Mouse (Mus musculus): ENCODE measurements around the gene Mical1.

Mical1 gene

DNA sequence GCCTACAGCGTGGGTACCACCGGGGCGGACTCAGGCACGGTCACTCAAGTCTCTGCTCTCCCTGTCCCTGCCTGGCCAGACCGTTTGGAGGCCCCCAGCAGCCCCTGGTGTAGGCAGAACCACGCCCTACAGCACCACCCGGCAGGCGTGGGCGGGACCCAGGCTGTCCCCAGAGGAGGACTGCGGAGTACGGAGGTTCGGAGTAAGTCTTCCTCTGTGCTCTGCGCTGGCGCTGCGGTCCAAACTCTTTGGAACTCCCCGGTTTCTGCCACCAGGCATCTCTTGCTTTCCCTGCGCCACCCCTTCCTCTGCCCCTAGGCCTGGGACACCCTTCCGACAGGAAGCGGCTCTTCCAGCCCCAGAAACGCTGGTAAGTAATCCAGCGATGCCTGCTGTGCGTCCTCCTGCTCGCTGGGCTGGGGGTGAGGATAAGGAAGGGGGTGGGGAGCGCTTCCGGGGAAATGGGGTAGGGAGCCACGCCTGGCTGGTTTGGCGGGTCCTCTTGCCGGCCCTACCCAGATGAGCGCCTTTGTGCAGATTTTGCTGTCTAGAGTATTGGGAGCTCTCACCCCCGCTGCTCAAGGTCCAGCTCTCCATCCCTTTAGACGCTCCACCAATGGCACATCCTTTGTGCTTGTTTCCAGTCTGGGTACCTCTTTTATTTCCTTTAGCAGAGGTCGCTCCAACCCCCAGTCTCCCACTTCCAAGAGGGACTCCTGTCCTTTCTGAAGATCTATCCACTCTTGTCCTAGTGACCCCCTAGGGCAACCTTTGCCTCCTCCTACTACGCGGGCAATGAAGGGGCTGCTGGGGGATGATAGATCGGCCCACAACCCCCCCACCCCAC lies at the start of gene Mical1:
TSS of gene Mical1 (plus strand) at position 144 of the 847 bp plus-strand sequence.
- peak; percentile 30 to 35 for DNase-seq (ENCODE audit: low spot score in 2 of 2)

DNA sequence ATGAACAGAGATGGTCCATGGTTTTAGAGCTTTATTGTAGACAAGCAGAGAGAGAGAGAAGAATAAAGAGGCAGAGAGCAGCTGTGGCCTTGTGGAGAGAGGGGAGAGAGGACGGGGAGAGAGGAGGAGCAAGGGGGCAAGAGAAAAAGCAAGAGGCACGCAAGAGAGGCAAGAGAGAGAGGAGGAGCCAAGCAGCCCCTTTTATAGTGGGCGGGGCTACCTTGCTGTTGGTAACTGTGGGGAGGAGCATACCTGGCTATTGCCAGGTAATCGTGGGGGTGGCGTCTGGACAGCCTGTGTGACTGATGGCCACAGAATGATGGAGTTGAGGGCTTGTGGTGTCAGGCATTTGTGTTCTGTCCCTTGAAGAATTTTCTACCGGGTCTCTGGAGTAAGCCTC lies 49.7 kb upstream of the Mical1 start:
- DNase-seq (ENCODE audit: low spot score in 2 of 2): no peak

DNA sequence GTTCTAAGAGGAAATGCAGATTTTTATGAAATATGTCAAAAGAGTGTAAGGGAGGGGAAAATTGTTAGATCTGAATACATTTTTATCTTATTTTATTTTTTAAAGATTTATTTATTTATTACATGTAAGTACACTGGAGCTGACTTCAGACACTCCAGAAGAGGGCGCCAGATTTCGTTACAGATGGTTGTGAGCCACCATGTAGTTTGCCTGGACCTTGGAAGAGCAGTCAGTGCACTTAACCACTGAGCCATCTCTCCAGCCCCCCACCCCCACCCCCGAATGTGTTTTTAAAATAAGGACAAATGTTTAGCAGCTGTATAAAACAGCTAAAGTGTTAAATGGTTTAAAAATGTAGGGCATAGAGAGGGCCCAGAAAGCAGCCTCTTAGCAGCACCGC lies 41.5 kb upstream of the Mical1 start:
- DNase-seq (ENCODE audit: low spot score in 2 of 2): peak in 1 of 2 experiments; percentile 36

DNA sequence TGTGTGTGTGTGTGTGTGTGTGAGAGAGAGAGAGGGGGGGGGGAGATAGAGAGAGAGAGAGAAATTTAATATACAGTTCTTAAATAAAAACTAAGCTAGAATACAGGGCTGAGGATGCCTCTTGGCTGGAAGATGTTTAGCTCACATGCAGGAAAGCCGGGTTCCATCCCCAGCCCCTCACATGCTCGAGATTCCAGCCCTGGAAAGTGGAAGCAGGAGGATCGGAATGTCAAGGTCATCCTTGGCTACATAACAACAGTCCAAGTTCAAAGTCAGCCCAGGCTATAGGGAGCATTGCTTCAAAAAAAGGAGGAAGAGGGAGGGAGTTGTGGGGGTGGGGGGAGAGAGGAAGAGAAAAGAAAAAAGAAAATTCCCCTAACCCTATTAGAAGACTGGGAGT lies 41.0 kb upstream of the Mical1 start:
- no peak for DNase-seq (ENCODE audit: low spot score in 2 of 2)

DNA sequence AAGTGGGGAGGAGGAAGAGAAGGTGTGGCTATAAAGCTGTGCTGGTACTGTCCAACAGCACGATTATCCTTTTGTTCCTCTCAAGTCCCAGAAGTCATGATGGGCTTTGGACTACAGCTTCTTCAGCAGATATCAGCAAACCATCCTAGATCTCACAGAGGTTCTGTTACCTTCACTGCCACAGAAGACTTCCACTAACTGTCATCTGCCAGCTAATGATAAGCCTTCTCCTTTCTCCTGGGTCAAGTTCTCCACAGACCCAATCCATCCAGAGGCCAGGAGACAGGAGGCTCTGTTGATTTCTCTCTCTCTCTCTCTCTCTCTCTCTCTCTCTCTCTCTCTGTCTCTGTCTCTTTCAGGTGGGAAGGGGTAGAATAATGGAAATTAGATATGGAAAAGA lies 27.9 kb upstream of the Mical1 start:
- no peak for DNase-seq (ENCODE audit: low spot score in 2 of 2)

DNA sequence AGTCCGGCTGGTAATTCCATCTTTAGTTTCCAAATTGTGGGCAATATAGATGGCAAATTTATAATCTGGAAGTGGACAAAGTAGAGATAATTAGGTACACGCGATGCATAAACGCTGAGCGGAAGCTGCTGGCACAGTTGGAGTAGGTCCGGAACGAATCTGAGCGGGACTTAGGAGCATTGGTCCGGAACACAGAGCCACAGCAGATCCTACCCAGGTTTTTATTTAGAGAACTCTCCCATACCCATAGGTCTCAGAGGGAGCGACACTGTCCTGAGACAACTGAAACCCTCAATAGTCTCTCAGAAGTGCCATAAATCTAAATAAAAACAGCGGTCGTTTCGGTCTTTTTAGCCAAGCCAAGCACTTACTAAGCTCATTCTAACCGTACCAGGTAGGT lies 26.4 kb upstream of the Mical1 start:
- DNase-seq (ENCODE audit: low spot score in 2 of 2): no peak

DNA sequence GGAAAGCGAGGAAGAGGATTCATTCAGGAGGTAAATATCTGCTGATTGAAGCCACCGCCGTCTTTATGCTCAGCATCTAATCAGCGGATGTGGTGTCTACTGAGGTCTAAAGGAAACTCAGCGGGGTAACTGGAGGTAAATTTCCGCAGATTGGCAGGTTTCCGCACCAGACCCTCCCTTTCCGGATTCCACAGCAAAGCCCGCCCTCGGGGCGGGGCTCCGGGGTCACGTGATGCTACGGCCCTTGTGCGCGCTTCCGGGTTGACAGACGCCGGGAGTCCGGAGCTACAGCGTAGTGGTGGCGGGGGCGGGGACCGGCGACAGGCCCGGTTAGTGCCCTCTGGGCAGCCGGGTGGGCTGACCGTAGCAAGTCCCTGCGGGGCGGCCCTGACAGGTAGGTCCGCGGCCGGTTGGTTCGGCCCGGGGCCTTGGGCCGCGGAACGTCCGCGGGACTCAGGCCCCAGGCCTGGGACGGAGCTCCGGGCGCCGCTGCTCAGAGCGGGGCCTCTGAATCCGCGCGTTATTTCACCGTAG lies 25.9 kb upstream of the Mical1 start, which contains the start of gene Zbtb24:
TSS of gene Zbtb24 (plus strand) at position 247 of the 534 bp plus-strand sequence.
- peak; percentile 87 to 91 for DNase-seq (ENCODE audit: low spot score in 2 of 2)

DNA sequence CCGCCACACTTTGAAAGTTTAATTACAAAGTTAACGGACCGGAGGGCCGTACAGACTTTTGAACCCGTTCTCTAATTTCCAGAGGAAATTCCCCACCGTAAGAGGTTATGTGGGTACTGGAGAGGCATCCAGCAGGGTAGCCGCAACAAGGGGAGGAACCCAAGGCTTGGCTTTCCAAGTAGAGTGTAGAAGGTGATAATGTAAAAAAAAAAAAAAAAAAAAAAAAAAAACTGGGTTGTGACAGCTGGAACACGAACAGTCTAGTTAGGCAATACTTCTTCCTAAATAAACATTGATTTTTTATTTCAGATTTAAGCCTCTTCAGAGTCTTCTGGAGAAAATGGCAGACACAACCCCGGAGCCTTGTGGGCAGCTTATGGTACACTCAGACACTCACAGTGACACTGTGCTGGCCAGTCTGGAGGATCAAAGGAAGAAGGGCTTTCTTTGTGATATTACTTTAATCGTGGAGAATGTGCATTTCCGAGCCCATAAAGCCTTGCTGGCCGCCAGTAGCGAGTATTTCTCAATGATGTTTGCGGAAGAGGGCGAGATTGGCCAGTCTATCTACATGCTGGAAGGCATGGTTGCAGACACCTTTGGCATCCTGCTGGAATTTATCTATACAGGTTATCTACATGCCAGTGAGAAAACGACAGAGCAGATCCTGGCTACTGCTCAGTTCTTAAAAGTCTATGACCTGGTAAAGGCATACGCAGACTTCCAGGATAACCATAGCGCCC lies 25.2 kb upstream of the Mical1 start:
- DNase-seq (ENCODE audit: low spot score in 2 of 2): no peak

DNA sequence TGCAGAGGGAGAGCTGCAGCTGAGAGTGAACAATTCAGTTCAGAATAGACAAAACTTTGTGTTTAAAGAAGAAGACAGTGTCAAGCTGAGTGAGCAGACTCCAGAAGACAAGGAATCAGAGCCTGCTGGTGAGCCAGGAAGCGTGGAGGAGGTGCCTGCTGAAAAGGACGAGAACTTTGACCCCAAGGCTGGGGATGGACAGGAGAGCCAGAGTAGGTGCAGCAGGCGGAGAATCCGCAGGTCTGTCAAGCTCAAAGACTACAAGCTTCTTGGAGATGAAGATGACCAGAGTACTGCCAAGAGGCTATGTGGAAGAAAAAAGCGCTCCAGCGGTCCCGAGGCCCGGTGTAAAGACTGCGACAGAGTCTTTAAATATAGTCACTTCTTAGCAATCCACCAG lies 24.5 kb upstream of the Mical1 start:
- no peak for DNase-seq (ENCODE audit: low spot score in 2 of 2)

DNA sequence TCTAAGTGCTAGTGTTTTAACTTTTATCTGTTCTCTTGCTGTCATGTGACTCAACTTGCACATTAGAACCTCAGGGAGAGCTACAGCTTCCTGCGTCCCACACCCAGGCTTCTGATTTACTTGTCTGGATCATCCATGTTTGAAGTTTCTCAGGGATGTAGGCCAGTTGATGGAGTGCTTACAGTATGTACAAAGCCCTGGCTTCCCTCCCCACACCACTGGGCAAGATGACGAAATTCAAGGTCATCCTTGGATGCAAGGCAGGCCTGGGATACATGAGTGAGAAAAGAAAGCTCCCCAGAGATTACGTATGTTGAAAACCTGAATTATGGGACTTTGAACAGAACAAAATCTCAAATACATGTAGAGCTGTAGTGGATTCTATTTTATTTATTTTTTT lies 23.3 kb upstream of the Mical1 start:
- no peak for DNase-seq (ENCODE audit: low spot score in 2 of 2)

DNA sequence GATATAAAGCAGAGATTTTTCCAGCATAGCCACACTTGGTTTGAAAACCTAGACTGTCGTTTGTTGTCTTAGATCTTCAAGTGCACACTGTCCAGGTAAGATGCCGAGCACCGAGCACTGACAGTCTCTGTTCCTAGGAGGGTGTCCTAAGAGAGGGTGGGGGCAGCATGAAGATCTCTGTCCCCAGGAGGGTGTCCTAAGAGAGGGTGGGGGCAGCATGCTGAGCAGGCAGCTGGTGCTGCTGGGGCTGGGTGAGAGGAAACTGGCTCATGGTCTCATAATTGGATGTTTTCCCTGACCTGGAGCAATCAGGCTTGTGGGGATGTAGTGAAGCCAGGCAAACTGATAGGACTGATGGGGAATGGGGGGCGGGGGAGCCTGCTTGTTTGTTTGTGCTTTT lies 16.1 kb upstream of the Mical1 start:
- DNase-seq (ENCODE audit: low spot score in 2 of 2): no peak

DNA sequence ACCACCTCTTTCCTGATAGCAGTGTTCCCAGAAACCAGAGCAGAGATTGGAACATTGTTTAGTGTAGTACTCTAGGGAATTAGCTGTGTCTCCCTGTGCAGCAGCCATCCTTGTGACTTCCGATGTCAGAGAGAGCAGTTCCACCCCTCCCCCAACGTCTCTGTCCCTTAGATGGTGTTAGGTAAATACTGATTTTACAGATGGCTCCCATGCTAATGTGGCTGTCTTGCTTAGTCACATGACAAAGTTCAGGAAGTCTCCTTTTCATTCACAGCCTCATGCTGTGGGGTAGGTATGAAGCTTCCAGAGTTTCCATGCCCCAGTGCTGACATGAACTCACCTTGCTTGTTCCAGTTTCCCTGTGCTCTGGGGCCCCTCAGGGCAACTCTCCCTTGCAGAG lies 15.6 kb upstream of the Mical1 start:
- no peak for DNase-seq (ENCODE audit: low spot score in 2 of 2)

DNA sequence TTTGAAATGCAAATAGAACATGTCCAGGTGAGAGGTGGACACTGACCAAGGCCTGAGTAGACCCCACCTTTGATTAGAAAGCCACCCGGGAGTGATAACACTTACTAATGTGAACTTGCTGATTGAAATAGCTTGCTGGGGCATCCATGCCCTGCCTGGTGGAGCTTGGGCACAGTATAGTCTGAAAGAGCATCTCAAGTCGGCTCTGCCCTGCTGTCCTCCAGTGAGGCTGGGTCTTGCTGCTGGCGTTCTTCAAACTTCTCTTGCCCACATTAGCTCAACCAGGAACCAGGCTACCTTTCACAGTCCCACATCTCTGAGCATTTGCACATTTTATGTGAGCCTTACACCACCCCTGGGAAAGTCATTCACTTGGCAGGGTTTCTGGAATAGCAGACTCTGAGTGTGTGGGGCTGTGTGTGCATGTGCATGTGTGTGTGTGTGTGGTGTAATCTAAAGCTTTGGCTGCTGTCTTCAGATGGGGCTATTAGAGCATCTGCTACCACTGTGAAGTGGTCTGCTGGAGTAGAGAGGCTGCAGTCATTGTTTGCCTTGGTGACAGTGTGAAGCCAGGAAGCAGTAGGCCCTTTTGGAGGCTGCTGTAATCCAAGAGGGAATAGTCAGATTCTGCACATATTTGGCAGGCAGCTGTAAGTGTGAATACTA lies 14.9 kb upstream of the Mical1 start:
- no peak for DNase-seq (ENCODE audit: low spot score in 2 of 2)

DNA sequence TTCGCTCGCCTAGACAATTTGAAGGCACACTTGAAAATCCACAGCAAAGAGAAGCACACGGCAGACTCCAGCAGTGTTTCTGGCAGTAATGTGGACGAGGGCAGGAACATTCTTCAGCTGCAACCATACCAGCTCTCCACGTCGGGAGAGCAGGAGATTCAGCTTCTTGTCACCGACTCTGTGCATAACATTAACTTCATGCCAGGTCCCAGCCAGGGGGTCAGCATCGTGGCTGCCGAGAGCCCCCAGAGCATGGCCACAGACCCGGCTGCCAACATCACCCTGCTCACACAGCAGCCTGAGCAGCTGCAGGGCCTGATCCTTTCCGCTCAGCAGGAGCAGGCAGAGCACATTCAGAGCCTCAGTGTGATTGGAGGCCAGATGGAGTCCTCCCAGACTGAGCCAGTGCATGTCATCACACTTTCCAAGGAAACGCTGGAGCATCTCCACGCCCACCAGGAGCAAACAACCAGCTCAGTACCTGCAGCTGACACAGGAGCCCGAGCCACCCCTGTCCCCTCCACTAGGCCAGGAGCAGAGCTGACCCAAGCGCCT lies 11.6 kb upstream of the Mical1 start:
- no peak for DNase-seq (ENCODE audit: low spot score in 2 of 2)

DNA sequence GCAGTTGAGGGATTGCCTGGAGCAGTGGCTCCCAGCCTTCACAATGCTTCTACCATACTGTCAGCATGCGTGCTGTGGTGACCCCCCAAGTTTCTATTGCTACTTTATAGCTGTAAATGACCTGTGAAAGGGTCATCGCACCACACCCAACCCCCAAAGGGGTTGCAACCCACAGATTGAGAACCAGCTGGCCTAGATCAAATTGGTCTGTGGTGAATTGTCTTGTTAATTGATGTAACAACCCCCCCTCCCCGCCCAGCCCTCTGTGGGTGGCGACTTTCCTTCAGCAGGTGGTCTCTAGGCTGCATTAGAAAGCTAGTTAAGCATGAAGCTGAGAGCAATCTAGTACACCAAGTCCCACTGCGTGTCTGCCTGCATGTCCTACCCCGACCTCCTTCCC lies 8.8 kb upstream of the Mical1 start:
- no peak for DNase-seq (ENCODE audit: low spot score in 2 of 2)

DNA sequence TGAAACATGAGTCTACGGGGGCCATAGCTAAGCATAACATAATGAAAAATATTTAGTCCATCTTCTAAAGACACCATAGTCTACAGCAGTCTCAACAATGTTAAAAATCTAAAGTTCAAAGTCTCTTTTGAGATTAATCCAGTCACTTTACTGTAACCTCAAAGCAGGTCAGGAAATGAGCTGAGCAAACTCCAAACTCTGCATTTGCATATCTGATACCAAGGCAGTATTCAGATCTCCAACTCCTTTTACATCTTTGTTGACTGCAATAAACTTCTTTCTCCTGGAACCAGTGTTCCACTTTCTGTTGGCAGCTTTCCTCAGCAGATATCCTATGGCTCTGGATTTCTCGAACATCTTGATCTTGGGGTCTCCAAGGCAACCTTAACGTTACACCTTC lies 5.4 kb upstream of the Mical1 start:
- no peak for DNase-seq (ENCODE audit: low spot score in 2 of 2)

DNA sequence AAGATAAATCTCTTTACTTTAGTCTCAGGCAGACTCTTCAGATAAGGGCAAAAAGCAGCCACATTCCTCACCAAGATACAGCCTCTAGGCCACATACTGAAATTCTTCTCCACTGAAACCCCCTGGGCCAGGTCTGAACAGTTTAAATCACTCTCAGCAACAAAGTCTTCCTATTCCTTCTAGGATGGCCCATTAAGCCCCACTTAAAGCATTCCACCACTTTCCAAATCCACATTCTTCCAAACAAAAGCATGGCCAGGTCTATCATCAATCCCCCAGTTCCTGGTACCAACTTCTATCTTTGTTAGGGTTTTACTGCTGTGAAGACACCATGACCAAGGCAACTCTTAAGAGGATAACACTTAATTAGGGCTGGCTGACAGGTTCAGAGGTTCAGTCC lies 3.6 kb upstream of the Mical1 start:
- DNase-seq (ENCODE audit: low spot score in 2 of 2): no peak

DNA sequence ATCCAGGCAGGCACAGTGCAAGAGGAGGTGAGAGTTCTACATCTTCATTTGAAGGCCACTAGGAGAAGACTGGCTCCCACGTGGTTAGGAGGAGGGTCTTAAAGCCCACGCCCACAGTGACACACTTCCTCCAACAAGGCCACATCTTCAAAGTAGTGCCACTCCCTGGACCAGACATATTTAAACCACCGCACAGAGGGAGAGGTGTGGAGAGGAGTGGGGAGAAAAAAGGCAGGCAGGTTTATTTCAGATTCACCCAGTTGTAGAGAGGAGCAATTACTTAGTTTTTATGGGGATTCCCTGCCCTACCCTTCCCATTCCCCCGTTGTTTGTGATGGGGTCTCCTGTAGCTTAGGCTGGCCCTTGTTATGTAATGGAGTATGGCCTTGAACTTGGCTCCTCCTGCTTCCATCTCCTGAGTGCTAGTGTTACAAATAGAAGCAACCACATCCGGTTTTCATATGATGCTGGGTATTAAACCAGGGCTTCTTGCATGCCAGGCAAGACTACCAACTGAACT lies 3.1 kb upstream of the Mical1 start:
- no peak for DNase-seq (ENCODE audit: low spot score in 2 of 2)

DNA sequence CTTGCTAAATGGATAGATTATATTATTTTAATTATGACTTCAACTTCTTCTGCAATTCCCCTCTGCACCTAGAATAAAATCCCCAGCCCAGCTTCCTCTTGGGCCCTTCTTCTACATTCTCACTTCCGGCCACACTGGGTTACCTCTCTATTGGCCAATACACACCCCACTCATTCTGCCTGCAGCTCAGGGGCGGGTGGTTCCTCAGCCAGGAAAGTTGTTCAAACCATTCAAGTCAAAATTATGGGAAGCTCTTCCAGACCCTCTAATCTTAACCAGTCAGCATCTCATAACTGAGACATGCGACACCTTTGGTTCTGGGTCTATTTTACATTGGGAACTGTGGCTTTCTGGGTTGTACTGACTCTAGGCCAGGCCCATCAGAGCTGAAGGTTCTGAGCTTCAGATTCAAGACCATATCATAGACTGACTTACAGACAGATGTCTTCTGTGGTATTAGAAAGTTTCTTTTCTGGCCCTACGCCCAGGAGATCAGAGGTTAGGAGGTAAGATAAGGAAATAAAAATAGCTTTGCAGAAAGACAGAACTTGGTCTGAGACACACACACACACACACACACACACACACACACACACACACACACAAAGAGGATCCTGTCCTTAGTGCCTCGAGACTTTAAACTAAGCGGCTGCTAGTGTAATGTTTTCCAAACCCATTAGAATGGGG lies 2.2 kb upstream of the Mical1 start:
- no peak for DNase-seq (ENCODE audit: low spot score in 2 of 2)

DNA sequence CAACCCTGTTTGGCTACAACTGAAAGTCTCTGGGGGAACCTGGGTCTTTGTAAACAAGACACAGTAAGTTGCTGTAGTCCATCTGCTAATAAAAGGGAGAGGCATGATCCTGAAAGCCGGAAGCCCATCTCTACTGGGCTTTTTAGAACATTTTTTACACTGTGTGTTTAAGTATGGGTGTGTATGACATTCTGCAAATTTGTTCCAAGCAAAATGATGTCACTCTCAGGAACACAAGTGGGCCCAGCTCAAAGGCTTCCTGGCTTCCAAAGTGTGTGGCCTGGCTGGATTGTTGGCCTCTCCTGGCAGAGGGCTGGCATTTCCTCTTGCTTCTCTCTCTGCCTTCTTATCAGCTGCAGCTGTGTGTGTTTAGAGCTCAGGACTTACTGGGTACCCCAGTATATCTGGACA lies 1.1 kb upstream of the Mical1 start:
- DNase-seq (ENCODE audit: low spot score in 2 of 2): no peak

DNA sequence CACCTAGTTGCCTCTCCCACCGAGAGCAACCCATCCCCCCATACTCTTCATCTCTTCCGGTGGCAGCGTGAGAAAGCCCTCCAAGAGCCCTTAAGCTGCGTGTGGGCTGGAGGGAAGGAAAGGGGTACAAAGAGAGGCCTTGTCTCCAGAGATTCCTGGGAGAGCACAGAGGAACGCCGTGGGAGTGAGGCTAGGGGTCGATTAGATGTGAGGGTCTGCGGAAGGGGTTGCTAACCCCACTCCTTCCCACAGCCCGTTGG lies 834 bp downstream of the Mical1 start:
- DNase-seq (ENCODE audit: low spot score in 2 of 2): no peak

Measured in frontal cortex, postnatal 14 days (tissue).